Mouse (Mus musculus): ENCODE data around the gene Sarnp.

Gene Sarnp

GRCm38 (mm10) chr10:128889846-128890245 is 72.7 kb downstream of the Sarnp start:
- no peak for DNase-seq (ENCODE audit: extremely low read depth, insufficient read length, low spot score)

GRCm38 (mm10) chr10:128890383-128891295 is 73.5 kb downstream of the Sarnp start:
- DNase-seq (ENCODE audit: extremely low read depth, insufficient read length, low spot score) = peak; percentile 80

GRCm38 (mm10) chr10:128891296-128892094 is 74.4 kb downstream of the Sarnp start, which contains the start of gene Gdf11:
Gdf11 (minus strand) TSS chr10:128891718.
- peak; percentile 71 for DNase-seq (ENCODE audit: extremely low read depth, insufficient read length, low spot score)

- no peak for DNase-seq (ENCODE audit: extremely low read depth, insufficient read length, low spot score)
Measured at GRCm38 (mm10) chr10:128892246-128892645, 75.1 kb downstream of the Sarnp start.

- no peak for DNase-seq (ENCODE audit: extremely low read depth, insufficient read length, low spot score)
Measured at GRCm38 (mm10) chr10:128895437-128895836, 78.3 kb downstream of the Sarnp start.

GRCm38 (mm10) chr10:128895952-128896693 is 79.0 kb downstream of the Sarnp start:
- DNase-seq (ENCODE audit: extremely low read depth, insufficient read length, low spot score) = no peak

- DNase-seq (ENCODE audit: extremely low read depth, insufficient read length, low spot score) = no peak
Measured at GRCm38 (mm10) chr10:128896807-128897206, 79.7 kb downstream of the Sarnp start.

- no peak for DNase-seq (ENCODE audit: extremely low read depth, insufficient read length, low spot score)
Measured at GRCm38 (mm10) chr10:128897501-128897900, 80.4 kb downstream of the Sarnp start.

GRCm38 (mm10) chr10:128899759-128900490 is 82.8 kb downstream of the Sarnp start:
- no peak for DNase-seq (ENCODE audit: extremely low read depth, insufficient read length, low spot score)

- DNase-seq (ENCODE audit: extremely low read depth, insufficient read length, low spot score) = no peak
Measured at GRCm38 (mm10) chr10:128900698-128901097, 83.6 kb downstream of the Sarnp start, which contains the start of gene Cd63. Cd63 (plus strand) TSS chr10:128900989.

- DNase-seq (ENCODE audit: extremely low read depth, insufficient read length, low spot score) = no peak
Measured at GRCm38 (mm10) chr10:128901409-128901808, 84.3 kb downstream of the Sarnp start.

- DNase-seq (ENCODE audit: extremely low read depth, insufficient read length, low spot score) = no peak
Measured at GRCm38 (mm10) chr10:128902409-128902988, 85.4 kb downstream of the Sarnp start.

GRCm38 (mm10) chr10:128904812-128905211 is 87.7 kb downstream of the Sarnp start:
- no peak for DNase-seq (ENCODE audit: extremely low read depth, insufficient read length, low spot score)

- DNase-seq (ENCODE audit: extremely low read depth, insufficient read length, low spot score) = no peak
Measured at GRCm38 (mm10) chr10:128908778-128909448, 91.8 kb downstream of the Sarnp start.

GRCm38 (mm10) chr10:128909567-128910028 is 92.5 kb downstream of the Sarnp start:
- DNase-seq (ENCODE audit: extremely low read depth, insufficient read length, low spot score) = peak; percentile 92

- DNase-seq (ENCODE audit: extremely low read depth, insufficient read length, low spot score) = peak; percentile 73
Measured at GRCm38 (mm10) chr10:128910066-128910841, 93.1 kb downstream of the Sarnp start.

GRCm38 (mm10) chr10:128911430-128911829 is 94.3 kb downstream of the Sarnp start:
- no peak for DNase-seq (ENCODE audit: extremely low read depth, insufficient read length, low spot score)

- no peak for DNase-seq (ENCODE audit: extremely low read depth, insufficient read length, low spot score)
Measured at GRCm38 (mm10) chr10:128912268-128912667, 95.1 kb downstream of the Sarnp start.
